Mouse (Mus musculus): ENCODE data around the gene Heyl. TPM values are rescaled to one million over a fixed set of nuclear protein-coding genes. Genes with fewer than 3 reads are reported as not detected.
A peak's percentile ranks its signal among the peaks of the same experiment; 100 is the strongest.

The Heyl gene
- 30.2 TPM for polyA plus RNA-seq (2012; fragmentation: generic; extraction: Trizol)

- Histone ChIP-seq H3K36me3 (ENCODE audit: control insufficient read depth, insufficient read depth) (no peaks in the 10 kb centered on the region), H3K4me3 (peak within 1 kb of the TSS; percentile 27), H3K79me2 (ENCODE audit: control insufficient read depth, insufficient read depth) (peaks cover 20% of the 10 kb centered on the region), H3K27me3 (ENCODE audit: control insufficient read depth, insufficient read depth, insufficient read length) (no peaks in the 10 kb centered on the region), H3K4me2 (ENCODE audit: low read depth) (peak within 1 kb of the TSS; percentile 57), H3ac (ENCODE audit: control insufficient read depth, insufficient read length) (no peak within 1 kb of the TSS)
- TF ChIP-seq MYOD1 (IDR thresholded peaks at IDR 0.05; ENCODE audit: control insufficient read depth in 1 of 3, insufficient read length in 2 of 3, low read depth in 2 of 3) (peak in 1 of 3 experiments; percentile 43), E2F4 (IDR thresholded peaks at IDR 0.05; ENCODE audit: insufficient read depth) (no peak), TCF3 (IDR thresholded peaks at IDR 0.05; ENCODE audit: insufficient read length, low read depth) (no peak), MAX (IDR thresholded peaks at IDR 0.05; ENCODE audit: low read depth) (no peak), CEBPB (IDR thresholded peaks at IDR 0.05; ENCODE audit: insufficient read depth, poor library complexity, severe bottlenecking) (no peak), POLR2AphosphoS2 (IDR thresholded peaks at IDR 0.05; ENCODE audit: insufficient read length, low read depth) (peak; percentile 46), POLR2A (IDR thresholded peaks at IDR 0.05; ENCODE audit: insufficient read length, low read depth) (peak; percentile 66), TCF12 (IDR thresholded peaks at IDR 0.05; ENCODE audit: insufficient read depth, poor library complexity, severe bottlenecking) (no peak), REST (IDR thresholded peaks at IDR 0.05; ENCODE audit: insufficient read depth, insufficient read length) (no peak), MYOG (IDR thresholded peaks at IDR 0.05; ENCODE audit: control insufficient read depth in 1 of 3, insufficient read depth in 1 of 3, insufficient read length in 2 of 3, low read depth in 2 of 3) (no peak), USF1 (IDR thresholded peaks at IDR 0.05; ENCODE audit: low read depth) (no peak), SRF (IDR thresholded peaks at IDR 0.05; ENCODE audit: control insufficient read depth, insufficient read length, low read depth) (no peak)
These were observed at the start of gene Heyl for GRCm38 (mm10) chr4:123233492-123234084. Gene Heyl, plus strand, starts transcription at chr4:123233556.

- no peak overlapping the region for H3ac ChIP-seq (ENCODE audit: control insufficient read depth, insufficient read length)
- no peaks in the 10 kb centered on the region for H3K36me3 ChIP-seq (ENCODE audit: control insufficient read depth, insufficient read depth)
- H3K27me3 ChIP-seq (ENCODE audit: control insufficient read depth, insufficient read depth, insufficient read length), result peaks cover 83% of the 10 kb centered on the region
- H3K4me3 ChIP-seq, result no peak overlapping the region
- no peak overlapping the region for H3K4me2 ChIP-seq (ENCODE audit: low read depth)
- no peak for TF ChIP-seq MAX (IDR thresholded peaks at IDR 0.05; ENCODE audit: low read depth)
- TF ChIP-seq REST (IDR thresholded peaks at IDR 0.05; ENCODE audit: insufficient read depth, insufficient read length), result no peak
- no peak for TF ChIP-seq TCF12 (IDR thresholded peaks at IDR 0.05; ENCODE audit: insufficient read depth, poor library complexity, severe bottlenecking)
- TF ChIP-seq MYOD1 (IDR thresholded peaks at IDR 0.05; ENCODE audit: control insufficient read depth in 1 of 3, insufficient read length in 2 of 3, low read depth in 2 of 3), result no peak
- TF ChIP-seq POLR2A (IDR thresholded peaks at IDR 0.05; ENCODE audit: insufficient read length, low read depth), result no peak
- TF ChIP-seq SRF (IDR thresholded peaks at IDR 0.05; ENCODE audit: control insufficient read depth, insufficient read length, low read depth), result no peak
- no peak for TF ChIP-seq POLR2AphosphoS2 (IDR thresholded peaks at IDR 0.05; ENCODE audit: insufficient read length, low read depth)
- no peak for TF ChIP-seq TCF3 (IDR thresholded peaks at IDR 0.05; ENCODE audit: insufficient read length, low read depth)
- TF ChIP-seq E2F4 (IDR thresholded peaks at IDR 0.05; ENCODE audit: insufficient read depth), result no peak
- no peak for TF ChIP-seq CEBPB (IDR thresholded peaks at IDR 0.05; ENCODE audit: insufficient read depth, poor library complexity, severe bottlenecking)
- no peak for TF ChIP-seq MYOG (IDR thresholded peaks at IDR 0.05; ENCODE audit: control insufficient read depth in 1 of 3, insufficient read depth in 1 of 3, insufficient read length in 2 of 3, low read depth in 2 of 3)
- TF ChIP-seq USF1 (IDR thresholded peaks at IDR 0.05; ENCODE audit: low read depth), result no peak
- no peaks in the 10 kb centered on the region for H3K79me2 ChIP-seq (ENCODE audit: control insufficient read depth, insufficient read depth)
These were observed 48.5 kb upstream of the Heyl start for GRCm38 (mm10) chr4:123184816-123185215.

- Histone ChIP-seq H3ac (ENCODE audit: control insufficient read depth, insufficient read length) (no peak overlapping the region), H3K27me3 (ENCODE audit: control insufficient read depth, insufficient read depth, insufficient read length) (peaks cover 82% of the 10 kb centered on the region), H3K4me3 (no peak overlapping the region), H3K79me2 (ENCODE audit: control insufficient read depth, insufficient read depth) (no peaks in the 10 kb centered on the region), H3K4me2 (ENCODE audit: low read depth) (no peak overlapping the region), H3K36me3 (ENCODE audit: control insufficient read depth, insufficient read depth) (no peaks in the 10 kb centered on the region)
- TF ChIP-seq E2F4 (IDR thresholded peaks at IDR 0.05; ENCODE audit: insufficient read depth) (no peak), MYOG (IDR thresholded peaks at IDR 0.05; ENCODE audit: control insufficient read depth in 1 of 3, insufficient read depth in 1 of 3, insufficient read length in 2 of 3, low read depth in 2 of 3) (no peak), REST (IDR thresholded peaks at IDR 0.05; ENCODE audit: insufficient read depth, insufficient read length) (no peak), MYOD1 (IDR thresholded peaks at IDR 0.05; ENCODE audit: control insufficient read depth in 1 of 3, insufficient read length in 2 of 3, low read depth in 2 of 3) (no peak), MAX (IDR thresholded peaks at IDR 0.05; ENCODE audit: low read depth) (no peak), SRF (IDR thresholded peaks at IDR 0.05; ENCODE audit: control insufficient read depth, insufficient read length, low read depth) (no peak), CEBPB (IDR thresholded peaks at IDR 0.05; ENCODE audit: insufficient read depth, poor library complexity, severe bottlenecking) (no peak), TCF3 (IDR thresholded peaks at IDR 0.05; ENCODE audit: insufficient read length, low read depth) (no peak), POLR2AphosphoS2 (IDR thresholded peaks at IDR 0.05; ENCODE audit: insufficient read length, low read depth) (no peak), POLR2A (IDR thresholded peaks at IDR 0.05; ENCODE audit: insufficient read length, low read depth) (no peak), USF1 (IDR thresholded peaks at IDR 0.05; ENCODE audit: low read depth) (no peak), TCF12 (IDR thresholded peaks at IDR 0.05; ENCODE audit: insufficient read depth, poor library complexity, severe bottlenecking) (no peak)
These were observed 41.0 kb upstream of the Heyl start for GRCm38 (mm10) chr4:123192336-123192735.

- Histone ChIP-seq H3K4me2 (ENCODE audit: low read depth) (no peak overlapping the region), H3K27me3 (ENCODE audit: control insufficient read depth, insufficient read depth, insufficient read length) (peaks cover 84% of the 10 kb centered on the region), H3K79me2 (ENCODE audit: control insufficient read depth, insufficient read depth) (no peaks in the 10 kb centered on the region), H3K4me3 (no peak overlapping the region), H3K36me3 (ENCODE audit: control insufficient read depth, insufficient read depth) (no peaks in the 10 kb centered on the region), H3ac (ENCODE audit: control insufficient read depth, insufficient read length) (no peak overlapping the region)
- TF ChIP-seq USF1 (IDR thresholded peaks at IDR 0.05; ENCODE audit: low read depth), result no peak
- no peak for TF ChIP-seq TCF3 (IDR thresholded peaks at IDR 0.05; ENCODE audit: insufficient read length, low read depth)
- no peak for TF ChIP-seq E2F4 (IDR thresholded peaks at IDR 0.05; ENCODE audit: insufficient read depth)
- TF ChIP-seq TCF12 (IDR thresholded peaks at IDR 0.05; ENCODE audit: insufficient read depth, poor library complexity, severe bottlenecking), result no peak
- no peak for TF ChIP-seq POLR2A (IDR thresholded peaks at IDR 0.05; ENCODE audit: insufficient read length, low read depth)
- no peak for TF ChIP-seq REST (IDR thresholded peaks at IDR 0.05; ENCODE audit: insufficient read depth, insufficient read length)
- no peak for TF ChIP-seq MAX (IDR thresholded peaks at IDR 0.05; ENCODE audit: low read depth)
- no peak for TF ChIP-seq MYOG (IDR thresholded peaks at IDR 0.05; ENCODE audit: control insufficient read depth in 1 of 3, insufficient read depth in 1 of 3, insufficient read length in 2 of 3, low read depth in 2 of 3)
These were observed 39.6 kb upstream of the Heyl start for GRCm38 (mm10) chr4:123193791-123194190.
